Comparison of ENCODE assay signal across 13 mouse cellular contexts in genomic region chr11:68665331-68665730, GRCm38 (mm10). TPM values are rescaled to one million over a fixed set of nuclear protein-coding genes. Genes with fewer than 3 reads are reported as not detected.
DNase-seq lines count a peak whose midpoint lies in the region; ATAC-seq and TF ChIP-seq lines count a peak whose summit lies in the region.
"Had no signal": no experiment of that assay in that cellular context is flagged by ENCODE, and none has a peak within 500 bp of the region (broad histone marks: within the 10 kb centered on the region; RNA-seq: fewer than 3 reads in every experiment).

No protein-coding gene starts in this region.

- no peak overlapping the region for H3K4me2 ChIP-seq in embryonic facial prominence, embryonic 11.5 days (ENCODE audit: low read depth, low read length)
- H3K4me2 ChIP-seq in heart, embryonic 14.5 days (ENCODE audit: low read length) = no peak overlapping the region
- no peak overlapping the region for H3K4me2 ChIP-seq in neural tube, embryonic 15.5 days

- TF ChIP-seq POLR2A in lung, adult 2 months (IDR thresholded peaks at IDR 0.05; ENCODE audit: borderline replicate concordance, extremely low read depth, low read depth, low read length) = no peak

- no peak for TF ChIP-seq CTCF in lung, adult 2 months (IDR thresholded peaks at IDR 0.05; ENCODE audit: insufficient read depth, low read length)

- no peak overlapping the region for H3K9ac ChIP-seq in embryonic facial prominence, embryonic 11.5 days (replicated peaks; ENCODE audit: low read length)
- H3K9ac ChIP-seq in heart, embryonic 14.5 days (ENCODE audit: low read length) = no peak overlapping the region
- no peak overlapping the region for H3K9ac ChIP-seq in neural tube, embryonic 15.5 days (replicated peaks)

- H3K27me3 ChIP-seq in embryonic facial prominence, embryonic 11.5 days (ENCODE audit: control insufficient read depth, insufficient read depth, low read length) = no peaks in the 10 kb centered on the region
- H3K27me3 ChIP-seq in embryonic facial prominence, embryonic 10.5 days (replicated peaks; ENCODE audit: low read depth, poor library complexity, severe bottlenecking) = no peaks in the 10 kb centered on the region
- no peaks in the 10 kb centered on the region for H3K27me3 ChIP-seq in heart, embryonic 14.5 days (ENCODE audit: control insufficient read depth, insufficient read depth, low read length)
- no peaks in the 10 kb centered on the region for H3K27me3 ChIP-seq in neural tube, embryonic 15.5 days (replicated peaks)

- H3K9me3 ChIP-seq in embryonic facial prominence, embryonic 11.5 days (replicated peaks; ENCODE audit: control insufficient read depth, low read length) = no peaks in the 10 kb centered on the region
- H3K9me3 ChIP-seq in embryonic facial prominence, embryonic 10.5 days = no peaks in the 10 kb centered on the region
- H3K9me3 ChIP-seq in heart, embryonic 14.5 days (ENCODE audit: control insufficient read depth, low read length) = peaks cover 8% of the 10 kb centered on the region; the same call in 1 of the 2 replicates
- no peaks in the 10 kb centered on the region for H3K9me3 ChIP-seq in neural tube, embryonic 15.5 days (replicated peaks)

- H3K4me1 ChIP-seq in embryonic facial prominence, embryonic 11.5 days (ENCODE audit: control insufficient read depth, insufficient read depth, low read length) = no peaks in the 10 kb centered on the region
- H3K4me1 ChIP-seq in embryonic facial prominence, embryonic 10.5 days = peaks cover 9% of the 10 kb centered on the region
- H3K4me1 ChIP-seq in lung, adult 2 months (ENCODE audit: control insufficient read depth, insufficient read depth, low read length) = no peaks in the 10 kb centered on the region
- peaks cover 6 to 8% of the 10 kb centered on the region in 2 experiments; a peak in 2 of 4 replicates for H3K4me1 ChIP-seq in heart, embryonic 14.5 days (ENCODE audit: control insufficient read depth in 2 of 2, insufficient read depth in 2 of 2, low read length in 2 of 2)
- no peaks in the 10 kb centered on the region for H3K4me1 ChIP-seq in neural tube, embryonic 15.5 days

- WGBS in embryonic facial prominence, embryonic 11.5 days = 83% methylated on average over 2 of the region's 2 CpGs
- WGBS in embryonic facial prominence, embryonic 10.5 days = 80% methylated on average over 2 of the region's 2 CpGs
- 23% methylated on average over 2 of the region's 2 CpGs for WGBS in lung, adult 2 months
- 54% methylated on average over 2 of the region's 2 CpGs for WGBS in heart, embryonic 14.5 days
- 75% methylated on average over 2 of the region's 2 CpGs for WGBS in neural tube, embryonic 15.5 days

- peak; percentile 20 for DNase-seq in embryonic facial prominence, embryonic 11.5 days (ENCODE audit: low spot score)
- no peak for DNase-seq in embryonic facial prominence, embryonic 10.5 days (ENCODE audit: low spot score)
- DNase-seq in lung, postnatal 10 days = peak; percentile 28
- no peak for DNase-seq in lung, adult 2 months
- peak; percentile 41 for DNase-seq in mesoderm, embryonic 11.5 days (ENCODE audit: low read depth, low spot score)
- DNase-seq in right cerebral cortex, adult 18-20 months = no peak
- DNase-seq: cerebellum, adult 18-20 months; kidney, adult 11 months; layer of hippocampus, adult 9-11 months; left cerebral cortex, postnatal 4 days; thymus, postnatal 14 days had no signal

- no peak for ATAC-seq in embryonic facial prominence, embryonic 11.5 days (replicated peaks; ENCODE audit: insufficient number of reproducible peaks, low FRiP score, low TSS enrichment, low read depth)
- no peak for ATAC-seq in heart, embryonic 14.5 days (ENCODE audit: insufficient number of reproducible peaks, insufficient read depth, low FRiP score, low read depth)
- no peak for ATAC-seq in neural tube, embryonic 15.5 days (ENCODE audit: low FRiP score)

- H3K36me3 ChIP-seq in embryonic facial prominence, embryonic 11.5 days (replicated peaks; ENCODE audit: control insufficient read depth, insufficient read depth, low read depth, low read length) = no peaks in the 10 kb centered on the region
- no peaks in the 10 kb centered on the region for H3K36me3 ChIP-seq in embryonic facial prominence, embryonic 10.5 days (replicated peaks)
- H3K36me3 ChIP-seq in heart, embryonic 14.5 days (ENCODE audit: control insufficient read depth, insufficient read depth, low read length) = no peaks in the 10 kb centered on the region
- no peaks in the 10 kb centered on the region for H3K36me3 ChIP-seq in neural tube, embryonic 15.5 days

- no peak overlapping the region for H3K27ac ChIP-seq in embryonic facial prominence, embryonic 11.5 days (replicated peaks; ENCODE audit: low read depth, low read length)
- H3K27ac ChIP-seq in embryonic facial prominence, embryonic 10.5 days (replicated peaks) = no peak overlapping the region
- H3K27ac ChIP-seq in heart, embryonic 14.5 days (replicated peaks in 1 of 2; ENCODE audit: control insufficient read depth in 1 of 2, insufficient read depth in 1 of 2, low read depth in 2 of 2, low read length in 2 of 2) = peak overlapping the region; percentile 46 to 64; a peak in 3 of 4 replicates
- H3K27ac ChIP-seq in neural tube, embryonic 15.5 days (replicated peaks) = no peak overlapping the region

- no peak overlapping the region for H3K4me3 ChIP-seq in embryonic facial prominence, embryonic 11.5 days (ENCODE audit: low read depth, low read length)
- no peak overlapping the region for H3K4me3 ChIP-seq in embryonic facial prominence, embryonic 10.5 days
- H3K4me3 ChIP-seq in lung, adult 2 months (replicated peaks; ENCODE audit: extremely low read depth, low read depth, low read length) = no peak overlapping the region
- no peak overlapping the region for H3K4me3 ChIP-seq in heart, embryonic 14.5 days (ENCODE audit: control insufficient read depth in 1 of 2, insufficient read depth in 1 of 2, low read depth in 1 of 2, low read length in 2 of 2)
- H3K4me3 ChIP-seq in neural tube, embryonic 15.5 days (replicated peaks) = no peak overlapping the region

RNA-seq across cellular contexts. Expression of gene Myh10, which starts 26.0 kb away (rescaled TPM):
- 137 and 146 TPM in 2 replicates for polyA plus RNA-seq in embryonic facial prominence, embryonic 11.5 days (2014; fragmentation: Nextera tagmentation; extraction: Ambion mirVana)
- 161 and 164 TPM in 2 replicates for polyA plus RNA-seq in embryonic facial prominence, embryonic 10.5 days (2016; fragmentation: Nextera tagmentation; extraction: Ambion mirVana)
- polyA plus RNA-seq in lung, adult 2 months (2012; rRNA removed) = 103 and 123 TPM in 2 replicates
- 120 and 122 TPM in 2 replicates for polyA plus RNA-seq in heart, embryonic 14.5 days (2014; fragmentation: Nextera tagmentation; extraction: Ambion mirVana)
- polyA plus RNA-seq in neural tube, embryonic 15.5 days (2015; fragmentation: Nextera tagmentation; extraction: Ambion mirVana) = 79.6 and 84.8 TPM in 2 replicates

Comparison
In these comparisons a context has a peak if more than half of its experiments do, and no peak if none do; other contexts are left out.
1. DNase-seq: peak in embryonic facial prominence, embryonic 11.5 days (single experiment), lung, postnatal 10 days (single experiment) and mesoderm, embryonic 11.5 days (single experiment); none in embryonic facial prominence, embryonic 10.5 days (single experiment), lung, adult 2 months (single experiment) and right cerebral cortex, adult 18-20 months (single experiment).
2. H3K27ac ChIP-seq: peak in heart, embryonic 14.5 days (2 of 2); none in embryonic facial prominence, embryonic 11.5 days (single experiment), embryonic facial prominence, embryonic 10.5 days (single experiment) and neural tube, embryonic 15.5 days (single experiment).